Mouse (Mus musculus) embryonic facial prominence, embryonic 13.5 days (tissue): ENCODE data around the gene Frmpd4. TPM values are rescaled to one million over a fixed set of nuclear protein-coding genes. Genes with fewer than 3 reads are reported as not detected.

Experiments
- polyA plus RNA-seq: library from polyadenylated mRNA; unstranded; fragments of >200 nt; fragmentation: Nextera tagmentation; extraction: Ambion mirVana; gene quantifications from 2 replicates; pipeline ENCODE4 v1.2.1, GENCODE M21; 2015

Gene Frmpd4
- polyA plus RNA-seq, 1 experiment from 2014 or later = 0.28 TPM

Other genes starting within 250 kb of the Frmpd4 start
- 33.2 and 33.7 TPM in 2 replicates for gene Msl3, start 96.7 kb upstream of the Frmpd4 start, polyA plus RNA-seq
- 2.5 and 2.7 TPM in 2 replicates for gene Arhgap6, start 217.9 kb upstream of the Frmpd4 start, polyA plus RNA-seq